Mouse (Mus musculus) kidney, postnatal 14 days (tissue): ENCODE results near the gene Zfp39.

ENCODE experiments used
- DNase-seq: peaks from one replicate; pipeline ENCODE4 v3.0.0; 2022; ENCODE audit warnings: mixed read lengths

Zfp39 gene

DNA sequence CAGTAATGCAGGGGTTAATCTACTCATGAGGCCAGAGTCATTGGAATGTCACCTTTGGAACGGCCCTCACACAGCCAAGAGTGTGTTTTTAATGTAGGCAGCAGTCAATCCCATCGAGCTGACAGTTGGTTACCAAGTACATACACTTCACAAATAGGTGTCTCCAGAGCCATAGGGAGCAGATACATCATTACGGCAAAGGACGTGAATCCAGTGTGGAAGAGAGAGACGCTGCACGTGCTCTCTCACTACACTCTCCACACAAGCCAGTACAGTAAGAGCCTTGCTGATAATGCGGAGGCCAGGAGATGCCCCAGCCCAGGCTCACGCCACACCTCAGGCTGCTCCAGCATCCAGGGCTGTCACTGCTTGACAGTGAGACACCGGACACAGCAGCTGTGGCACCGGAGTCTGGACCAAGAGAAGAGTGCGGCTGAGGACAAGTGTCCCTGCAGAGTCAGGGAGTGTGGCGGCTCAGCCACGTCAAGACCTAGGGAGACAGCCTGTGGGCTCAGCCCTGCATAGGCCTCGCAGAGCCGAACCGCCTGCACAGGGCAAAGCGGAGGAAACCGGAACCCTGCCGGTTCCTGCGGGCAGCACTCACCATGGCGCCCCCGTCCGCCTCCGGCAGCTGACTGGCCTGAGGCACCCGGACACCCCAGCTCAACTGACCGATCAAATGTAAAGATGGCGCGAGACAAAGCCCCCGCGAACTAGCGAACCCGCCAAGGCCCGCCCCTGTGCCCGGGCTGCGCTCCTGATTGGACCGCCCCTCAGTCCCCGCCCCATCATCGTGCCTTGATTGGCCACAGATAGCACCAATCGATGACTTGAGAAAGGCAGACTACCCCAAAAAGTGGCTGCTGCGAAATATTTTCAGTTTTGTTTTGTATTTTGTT is at the start of gene Zfp39:
Zfp39 (minus strand) TSS at position 715 of the 899 bp plus-strand sequence.
- peak; percentile 96 for DNase-seq

DNA sequence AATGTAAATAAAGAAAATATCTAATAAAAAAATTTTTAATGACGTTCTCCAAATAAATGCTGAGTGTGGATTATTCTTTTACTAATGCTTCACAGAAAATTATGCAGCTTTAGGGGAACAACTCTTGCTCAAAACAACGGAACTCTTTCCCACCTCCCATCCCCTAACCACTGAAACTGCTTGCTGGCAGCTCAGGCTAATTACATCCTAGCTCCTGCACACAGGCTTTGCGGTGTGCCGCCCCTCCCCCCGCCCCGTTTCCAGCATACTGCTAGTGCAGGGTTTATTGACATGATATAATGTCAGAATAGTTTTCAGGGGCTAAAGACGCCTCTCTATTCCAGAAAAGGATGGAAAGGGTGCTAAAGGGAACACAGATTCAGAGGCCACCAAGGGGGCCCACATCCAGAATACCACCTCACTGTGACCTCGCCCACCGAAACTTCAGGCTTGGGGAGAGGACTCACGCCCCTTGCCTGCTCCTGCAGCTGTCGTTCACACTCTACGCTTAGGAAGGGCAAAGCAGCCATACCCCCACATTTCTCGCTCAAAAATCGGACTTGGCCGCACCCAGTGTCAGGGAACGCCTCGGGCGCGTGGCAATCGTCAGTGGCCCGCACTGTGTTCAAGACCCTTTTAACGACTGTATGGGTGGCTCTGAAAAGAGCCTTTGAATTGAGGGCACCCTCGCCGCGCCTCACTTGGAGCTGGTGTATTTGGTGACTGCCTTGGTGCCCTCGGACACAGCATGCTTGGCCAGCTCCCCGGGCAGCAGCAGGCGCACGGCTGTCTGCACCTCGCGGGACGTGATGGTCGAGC is 49.5 kb upstream of the Zfp39 start:
- peak; percentile 28 for DNase-seq

DNA sequence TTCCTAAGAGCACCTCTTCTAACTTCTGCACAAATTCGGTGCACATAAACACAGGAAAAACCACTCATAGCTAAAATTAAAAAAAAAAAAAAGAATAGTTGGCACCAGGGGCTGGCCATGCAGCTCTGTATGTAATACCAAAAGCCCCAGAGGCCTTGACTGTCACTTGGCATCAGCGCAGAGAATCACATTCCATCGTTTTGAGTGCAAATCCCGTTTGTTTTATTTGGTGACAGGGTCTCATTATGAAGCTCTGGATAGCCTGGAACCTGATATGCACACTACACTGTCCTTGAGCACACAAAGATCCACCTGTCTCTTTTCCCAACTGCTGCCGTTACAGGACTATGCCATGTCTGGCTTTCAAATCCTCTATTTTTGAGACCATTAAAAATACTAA is 47.2 kb upstream of the Zfp39 start:
- no peak for DNase-seq

DNA sequence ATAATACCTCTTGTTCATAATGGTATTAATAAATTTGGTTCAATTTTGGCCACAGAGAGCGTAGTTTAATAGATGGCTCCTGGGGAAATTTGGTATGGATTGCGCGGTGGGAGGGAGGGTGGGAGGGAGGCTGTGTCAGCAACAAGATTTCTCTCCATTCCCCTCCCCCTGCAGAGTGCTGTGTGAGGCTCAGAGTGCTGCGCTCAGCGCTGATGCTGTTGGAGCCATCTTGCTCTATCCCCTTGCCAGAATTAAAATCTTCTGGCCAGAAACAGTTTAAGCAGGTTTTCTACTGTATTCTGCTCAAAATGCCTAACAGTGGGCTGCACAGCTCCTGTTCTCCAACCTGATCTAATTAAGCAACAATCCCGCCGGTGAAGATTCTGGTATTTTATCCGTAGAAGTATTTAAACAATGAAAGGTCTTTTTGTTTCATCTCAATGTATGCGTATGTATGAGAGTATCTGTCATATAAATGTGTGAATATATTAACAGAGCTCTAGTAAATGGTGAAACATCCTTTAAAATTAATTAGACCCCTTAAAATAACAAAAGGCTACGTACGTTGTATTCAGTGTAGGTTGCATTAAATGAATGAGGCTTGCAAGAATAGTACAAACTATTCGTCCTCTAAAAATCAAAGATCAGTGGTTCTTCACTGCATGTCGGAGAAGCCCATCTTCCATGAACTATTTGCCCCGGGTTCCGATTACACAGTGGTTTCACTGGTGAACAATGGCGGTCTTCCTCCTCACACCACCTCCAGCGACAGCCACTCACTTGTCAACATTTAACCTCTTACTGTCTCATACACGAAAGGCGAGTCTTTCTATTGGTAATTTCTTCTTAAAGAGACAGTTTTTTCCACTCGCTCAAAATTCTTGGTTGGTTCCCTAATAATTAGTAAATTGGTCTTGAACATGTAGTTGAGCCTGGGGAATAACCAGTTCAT is 45.7 kb upstream of the Zfp39 start:
- DNase-seq, result no peak

DNA sequence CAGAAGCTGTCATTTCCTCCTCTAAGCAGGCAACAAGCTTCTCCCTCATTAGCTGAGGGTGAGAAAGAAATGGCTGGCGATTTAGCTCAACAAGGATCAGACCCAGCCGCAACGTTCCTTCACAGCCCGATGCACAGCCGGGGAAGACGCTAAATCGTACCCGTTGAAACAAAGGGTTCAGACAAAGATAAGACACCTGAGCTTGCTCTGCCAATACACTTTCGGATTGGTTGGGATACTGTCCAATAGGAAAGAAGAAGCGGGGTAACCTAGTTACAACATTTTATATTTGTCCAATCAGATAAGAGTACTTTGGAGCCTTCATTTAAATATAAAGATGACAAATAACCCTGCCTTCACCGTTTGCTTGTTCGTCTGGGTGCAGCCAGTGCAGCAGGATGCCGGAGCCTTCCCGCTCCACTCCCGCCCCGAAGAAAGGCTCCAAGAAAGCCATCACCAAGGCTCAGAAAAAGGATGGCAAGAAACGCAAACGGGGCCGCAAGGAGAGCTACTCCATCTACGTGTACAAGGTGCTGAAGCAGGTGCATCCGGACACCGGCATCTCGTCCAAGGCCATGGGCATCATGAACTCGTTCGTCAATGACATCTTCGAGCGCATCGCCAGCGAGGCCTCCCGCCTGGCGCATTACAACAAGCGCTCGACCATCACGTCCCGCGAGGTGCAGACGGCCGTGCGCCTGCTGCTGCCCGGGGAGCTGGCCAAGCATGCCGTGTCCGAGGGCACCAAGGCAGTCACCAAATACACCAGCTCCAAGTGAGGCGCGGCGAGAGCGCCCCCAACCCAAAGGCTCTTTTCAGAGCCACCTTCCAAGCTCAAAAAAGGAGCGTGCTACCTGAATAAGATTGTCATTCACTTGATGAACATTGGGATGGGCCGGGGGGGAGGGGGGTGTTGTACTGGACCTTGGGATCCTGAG is 44.8 kb upstream of the Zfp39 start, which contains the start of gene Hist3h2ba:
Hist3h2ba (plus strand) TSS at position 379 of the 938 bp plus-strand sequence.
- DNase-seq, result peak; percentile 72

DNA sequence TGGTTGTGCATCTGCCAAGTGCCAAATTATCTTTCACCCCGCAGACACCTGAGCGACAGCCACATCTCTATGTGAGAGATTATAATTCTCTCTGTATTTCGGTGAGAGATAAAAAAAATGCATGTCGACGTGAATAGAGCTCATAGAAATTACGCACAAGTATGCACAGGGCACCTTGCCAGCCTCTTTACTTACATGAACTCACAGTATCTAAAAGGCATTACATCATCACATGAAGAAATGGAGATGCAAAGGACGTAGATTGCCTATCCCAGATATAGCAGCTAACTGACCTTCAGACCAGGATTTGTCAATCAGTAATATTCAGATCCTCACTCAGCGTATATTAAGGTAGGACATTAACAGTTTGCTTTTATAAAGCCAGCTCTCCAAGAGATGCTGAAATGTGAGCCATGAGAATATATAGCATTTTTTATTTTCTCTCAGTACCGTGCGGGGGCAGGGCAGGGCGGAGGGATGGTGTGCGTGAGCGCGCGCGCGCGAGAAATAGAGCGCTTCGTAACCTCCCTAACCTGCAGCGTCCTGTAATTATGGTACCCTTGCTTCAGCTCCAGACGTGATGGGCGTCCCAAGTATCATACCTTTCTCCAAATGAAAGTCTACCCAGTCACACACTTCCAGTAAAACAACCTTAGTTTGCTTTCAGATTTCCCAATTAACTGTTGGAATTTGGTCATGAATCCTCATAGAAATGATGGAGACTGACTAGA is 43.9 kb upstream of the Zfp39 start:
- DNase-seq, result no peak

DNA sequence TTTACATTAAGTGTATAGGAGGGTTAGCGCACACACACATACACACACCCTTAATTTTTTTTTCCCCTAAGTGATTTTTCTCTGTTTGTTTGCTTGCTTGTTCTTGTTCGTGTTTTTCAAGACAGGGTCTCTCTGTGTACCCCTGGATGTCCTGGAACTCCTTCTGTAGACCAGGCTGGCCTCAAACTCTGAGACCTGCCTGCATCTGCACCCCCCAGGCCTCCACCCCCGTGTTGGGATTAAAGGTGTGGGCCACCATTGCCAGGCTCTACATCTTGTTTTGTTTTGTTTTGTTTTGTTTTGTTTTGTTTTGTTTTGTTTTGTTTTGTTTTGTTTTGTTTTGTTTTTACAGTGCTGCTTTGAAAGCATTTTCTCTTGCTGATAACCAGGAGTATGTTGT is 43.3 kb upstream of the Zfp39 start:
- no peak for DNase-seq

DNA sequence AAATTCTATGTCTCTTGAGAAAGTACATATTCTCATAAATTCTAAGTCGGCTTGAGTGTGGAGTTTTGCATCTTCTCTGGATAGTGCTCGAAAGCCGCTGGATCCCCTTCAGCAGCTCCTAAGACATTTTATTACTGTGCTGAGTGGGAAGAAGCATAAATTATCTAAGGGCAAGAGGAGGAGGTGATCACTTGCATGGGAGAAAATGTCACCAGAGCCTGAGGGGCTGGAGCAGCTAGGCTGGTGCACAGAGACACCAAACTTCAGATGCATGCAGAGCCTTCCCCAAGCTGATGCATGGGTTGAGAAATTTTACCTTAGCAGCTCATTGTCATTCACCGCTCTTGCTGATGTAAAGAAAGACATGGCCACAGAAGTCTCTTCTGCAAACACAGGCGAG is 40.1 kb upstream of the Zfp39 start:
- no peak for DNase-seq

DNA sequence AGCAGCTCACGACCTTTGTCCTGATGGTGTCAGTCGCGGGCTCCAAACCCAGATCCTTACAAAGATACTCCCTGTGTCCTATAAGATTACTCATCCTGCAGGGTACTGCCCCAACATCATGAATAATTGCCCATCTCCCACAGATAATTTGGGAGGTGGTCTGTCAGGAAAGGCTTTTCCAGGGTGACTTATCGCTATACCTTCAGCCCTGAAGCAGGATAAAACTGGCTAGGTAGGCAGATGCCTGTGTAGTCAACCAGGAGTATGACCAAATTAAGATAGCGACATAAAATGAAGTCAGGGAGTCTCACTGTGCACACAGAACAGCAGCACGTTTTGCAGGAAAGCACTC is 35.0 kb upstream of the Zfp39 start:
- DNase-seq, result no peak

DNA sequence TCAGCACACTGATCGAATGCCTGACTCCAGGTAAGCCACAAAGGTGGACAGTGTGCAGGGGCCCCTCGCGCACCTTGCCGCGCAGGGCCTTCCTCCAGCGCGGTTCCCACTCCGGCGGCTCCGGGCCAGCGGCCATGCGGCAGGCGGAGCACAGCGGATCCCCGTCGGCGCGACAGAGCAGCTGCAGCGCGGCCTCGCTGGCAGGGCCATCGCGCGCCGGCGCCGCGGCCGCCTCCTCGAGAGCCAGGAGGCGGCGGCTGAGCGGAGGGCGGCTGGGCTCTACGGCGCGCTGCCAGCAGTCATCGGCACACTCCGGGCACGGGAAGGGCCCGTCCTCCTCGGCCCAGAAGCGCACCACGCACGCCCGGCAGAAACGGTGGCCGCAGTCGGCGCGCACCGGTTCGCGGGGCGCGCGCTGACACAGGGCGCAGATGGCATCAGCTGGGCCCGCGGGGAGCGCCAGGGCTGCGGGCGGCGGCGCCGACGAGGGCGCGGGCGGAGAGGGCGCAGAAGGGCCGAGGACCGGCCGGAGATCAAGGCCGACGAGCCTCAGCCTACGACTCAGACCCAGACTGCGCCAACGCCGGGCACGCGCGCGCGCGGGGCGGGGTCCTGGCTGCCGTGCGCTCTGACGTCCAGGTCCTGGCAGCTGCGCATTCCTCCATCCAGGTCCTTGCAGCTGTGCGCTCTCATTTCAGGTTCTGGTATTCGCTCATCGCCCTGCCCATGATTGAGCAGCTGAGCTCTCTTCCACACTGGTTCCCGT is 34.5 kb upstream of the Zfp39 start, which contains the start of gene Rnf187:
Rnf187 (minus strand) TSS at position 595 of the 766 bp plus-strand sequence.
- DNase-seq, result peak; percentile 96

DNA sequence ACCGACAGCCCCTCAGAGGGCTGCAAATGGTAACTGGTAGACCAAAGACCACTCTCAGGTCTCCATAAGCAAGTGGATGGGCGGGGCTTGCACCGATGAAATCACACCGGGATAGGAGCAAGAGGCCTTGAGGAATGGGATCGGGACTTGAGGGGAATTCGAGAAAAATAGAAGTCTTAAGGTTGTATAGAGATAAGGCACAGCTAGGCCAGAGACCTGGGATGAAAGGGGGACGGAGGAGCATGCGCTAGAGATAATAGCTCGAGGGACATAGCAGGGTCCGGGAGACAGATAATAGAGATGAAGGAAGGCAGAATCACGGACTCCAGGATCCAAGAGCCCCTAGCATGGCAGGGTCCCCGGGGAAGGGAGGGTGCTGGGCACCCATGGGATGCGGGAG is 33.9 kb upstream of the Zfp39 start:
- DNase-seq, result no peak

DNA sequence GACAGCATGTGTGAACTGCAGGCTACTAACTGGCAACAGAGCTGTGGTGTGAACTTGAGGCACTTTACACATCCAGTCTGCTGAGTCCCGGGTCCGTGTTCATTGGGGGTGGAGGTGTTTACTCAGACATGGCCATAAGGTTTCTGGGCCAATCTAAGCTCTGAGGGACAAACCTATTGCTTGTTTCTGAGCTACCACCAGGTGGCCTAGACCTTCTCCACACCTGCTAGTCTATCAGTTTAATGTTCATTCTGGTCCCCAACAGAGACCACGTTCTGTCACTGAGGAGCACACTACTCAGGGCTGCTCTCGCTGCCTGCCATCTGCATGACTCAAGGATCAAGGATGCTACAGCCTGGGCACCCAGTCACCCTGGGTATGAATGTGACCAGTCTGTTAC is 27.6 kb upstream of the Zfp39 start:
- DNase-seq, result no peak

DNA sequence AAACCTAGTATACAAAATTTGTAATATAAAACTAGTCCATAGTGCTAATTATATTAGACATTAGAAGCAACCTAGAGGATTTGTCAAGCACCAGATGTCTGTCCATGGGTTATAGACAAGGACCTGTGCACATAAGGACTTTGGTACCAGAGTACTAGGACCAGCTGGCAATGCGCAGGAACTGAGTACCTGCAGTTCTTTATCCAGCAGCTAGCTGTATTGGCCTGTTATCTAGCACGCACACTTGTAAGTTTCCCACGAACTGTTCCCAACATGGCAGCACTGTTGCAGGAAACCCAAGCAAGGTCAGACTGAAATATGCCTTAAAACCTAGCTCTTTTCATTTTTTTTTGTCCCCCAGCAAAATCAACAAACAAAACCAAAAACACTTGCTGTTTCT is 26.2 kb upstream of the Zfp39 start:
- DNase-seq, result no peak

DNA sequence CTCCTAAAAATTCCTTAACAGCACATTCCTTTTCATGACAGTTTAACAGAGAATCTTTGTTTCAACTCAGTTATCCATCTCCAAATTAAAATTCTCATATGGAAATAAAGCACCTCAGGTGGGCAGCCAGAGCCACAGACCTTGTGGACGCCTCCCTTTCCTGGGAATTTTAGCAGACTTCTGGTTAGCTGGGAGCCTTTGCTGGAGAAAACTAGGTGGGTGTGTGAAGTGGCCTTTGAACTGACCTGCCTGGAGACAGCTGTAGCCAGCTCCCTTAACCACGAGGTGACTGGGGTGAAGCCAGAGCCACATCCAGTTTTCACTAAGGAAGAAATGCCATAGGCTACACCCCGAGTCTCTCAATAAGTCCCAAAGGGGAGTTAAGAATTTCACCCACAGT is 25.6 kb upstream of the Zfp39 start:
- peak; percentile 49 for DNase-seq

DNA sequence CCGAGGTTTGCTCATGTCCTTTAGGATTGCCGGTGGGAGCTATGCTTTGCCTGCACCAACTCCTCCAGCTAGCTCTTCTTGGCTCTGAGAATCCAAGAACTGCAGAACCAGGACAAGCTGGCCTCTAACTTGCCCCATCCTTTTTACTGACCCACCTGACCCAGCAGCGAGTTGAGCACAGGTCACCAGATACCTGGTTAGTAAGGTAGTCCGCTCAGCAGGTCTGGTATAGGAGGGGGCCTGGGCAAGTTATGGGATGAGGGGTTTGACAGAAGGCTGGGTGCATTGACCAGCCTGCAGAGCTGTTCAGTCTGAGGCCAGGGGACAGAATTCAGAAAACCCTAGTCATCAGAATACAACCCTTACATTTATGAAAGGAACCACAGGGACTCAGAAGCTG is 25.0 kb upstream of the Zfp39 start:
- no peak for DNase-seq

DNA sequence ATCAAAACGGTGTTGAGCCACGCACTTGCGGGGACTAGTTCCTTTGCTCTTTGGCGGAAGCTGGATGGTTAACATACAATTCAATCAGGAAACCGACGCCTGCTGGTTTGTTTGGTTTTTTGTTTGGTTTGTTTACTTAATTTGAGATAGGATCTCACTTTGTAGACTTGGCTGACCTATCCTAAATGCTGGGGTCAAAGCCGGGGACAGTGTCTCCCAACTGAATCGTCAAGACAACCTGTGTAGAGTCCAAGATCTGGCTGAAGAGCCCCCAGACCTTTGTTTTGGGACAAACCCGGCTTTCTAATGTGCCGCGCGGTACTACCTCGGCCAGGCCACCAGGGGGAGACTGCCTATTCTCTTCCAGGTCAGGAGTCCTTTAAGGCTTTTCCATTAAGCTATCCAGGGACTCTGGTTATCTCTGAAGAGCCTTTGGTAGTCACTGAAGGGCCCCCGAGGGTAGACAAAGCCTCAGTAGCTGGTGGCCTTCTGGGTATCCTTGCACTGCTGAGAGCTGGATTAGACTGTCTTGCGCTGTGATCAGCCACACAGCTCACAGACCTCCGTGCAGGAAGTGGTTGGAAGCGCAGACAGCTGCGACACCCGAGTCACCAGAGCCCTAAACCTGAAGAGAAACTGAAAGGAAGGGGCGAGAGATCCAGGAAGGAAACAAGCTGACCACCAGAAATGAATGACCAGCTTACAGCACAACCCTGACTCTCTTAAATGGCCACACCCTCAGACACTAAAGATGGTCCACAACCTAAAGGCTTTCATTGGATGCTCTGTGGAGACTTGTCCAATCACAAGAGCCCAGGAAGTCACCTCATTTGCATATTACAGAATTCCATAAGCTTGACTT is 24.0 kb upstream of the Zfp39 start:
- DNase-seq, result peak; percentile 58

DNA sequence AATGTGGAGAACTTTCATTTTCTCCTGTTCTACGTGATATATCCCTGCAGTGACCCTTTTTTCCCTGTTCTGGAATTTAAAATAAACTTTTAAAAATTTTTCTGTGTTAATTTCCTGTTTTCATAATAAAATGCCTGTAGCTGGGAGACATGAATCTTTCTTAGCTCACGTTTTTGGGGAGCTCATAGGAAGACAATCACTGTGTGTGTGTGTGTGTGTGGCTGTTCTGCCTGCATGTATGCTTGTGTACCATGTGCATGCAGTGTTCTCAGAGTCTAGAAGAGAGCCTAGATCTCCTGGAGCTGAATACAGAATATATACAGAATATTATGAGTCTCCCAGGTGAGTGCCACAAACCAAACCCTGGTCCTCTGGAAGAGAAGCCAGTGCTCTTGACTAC is 23.0 kb upstream of the Zfp39 start:
- no peak for DNase-seq

DNA sequence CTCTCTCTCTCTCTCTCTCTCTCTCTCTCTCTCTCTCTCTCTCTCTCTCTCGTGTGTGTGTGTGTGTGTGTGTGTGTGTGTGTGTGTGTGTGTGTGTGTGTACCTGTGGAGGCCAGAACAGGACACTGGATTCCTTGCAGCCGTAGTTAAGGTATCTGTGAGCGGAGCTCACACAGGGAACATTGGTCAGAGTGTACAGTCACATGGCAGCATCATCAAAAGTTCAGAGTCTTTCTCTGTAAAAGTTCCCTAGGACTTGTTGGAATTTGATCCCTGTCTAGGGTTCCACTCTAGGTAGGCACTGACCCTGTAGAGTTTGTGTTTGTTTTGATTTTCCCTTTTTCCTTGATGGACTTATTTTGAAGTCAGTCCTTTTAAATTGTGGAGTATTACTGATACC is 22.6 kb upstream of the Zfp39 start:
- DNase-seq, result peak; percentile 40

DNA sequence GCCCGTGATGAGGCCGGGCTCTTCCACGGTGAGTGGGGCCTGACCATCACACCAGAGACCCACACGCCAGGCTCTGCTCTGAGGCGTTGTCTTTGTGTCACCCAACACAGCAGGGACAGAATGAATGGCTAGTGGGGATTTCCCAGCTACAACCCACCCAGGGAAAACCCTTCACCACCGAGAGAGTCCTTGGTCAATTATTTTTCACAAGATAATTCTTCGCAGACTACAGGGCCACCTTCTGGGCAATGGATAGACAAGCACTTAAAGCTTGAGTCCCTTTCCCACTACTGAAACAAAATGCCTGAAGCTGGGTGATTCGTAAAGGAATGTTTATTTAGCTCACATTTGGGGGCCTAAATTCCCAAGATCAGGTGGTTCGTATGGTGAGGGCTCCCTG is 18.4 kb upstream of the Zfp39 start:
- no peak for DNase-seq
